Mouse (Mus musculus) right cerebral cortex, postnatal 14 days (tissue): ENCODE measurements around the gene Trip12.

Experiments
- DNase-seq: peaks from one replicate; pipeline ENCODE4 v3.0.0; 2022

Trip12 gene

GRCm38 (mm10) chr1:84840018-84840664, at the start of gene Trip12:
Gene Trip12, minus strand, starts transcription at chr1:84840516.
- DNase-seq: peak; percentile 51

GRCm38 (mm10) chr1:84890005-84890393, 49.7 kb upstream of the Trip12 start:
- DNase-seq: no peak

GRCm38 (mm10) chr1:84889330-84890004, 49.2 kb upstream of the Trip12 start:
- no peak for DNase-seq

DNA sequence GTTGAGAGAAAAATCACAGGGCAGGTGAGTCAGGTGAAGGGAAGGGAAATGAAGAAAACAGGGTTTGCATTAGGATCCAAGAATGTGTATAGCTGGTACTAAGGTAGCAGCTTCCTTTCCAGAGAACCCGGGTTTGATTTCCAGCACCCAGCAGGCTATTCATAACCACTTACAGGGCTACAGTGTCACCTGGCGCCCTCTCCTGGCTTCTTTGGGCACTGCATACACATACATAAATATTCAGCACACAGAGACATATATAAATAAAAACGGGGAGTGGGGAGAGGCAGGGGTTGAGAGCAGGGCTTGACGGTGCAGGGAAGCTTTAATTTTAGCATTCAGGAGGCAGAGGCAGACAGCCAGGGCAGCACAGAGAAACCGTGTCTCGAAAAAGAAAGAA, 45.6 kb upstream of the Trip12 start:
- DNase-seq: no peak

DNA sequence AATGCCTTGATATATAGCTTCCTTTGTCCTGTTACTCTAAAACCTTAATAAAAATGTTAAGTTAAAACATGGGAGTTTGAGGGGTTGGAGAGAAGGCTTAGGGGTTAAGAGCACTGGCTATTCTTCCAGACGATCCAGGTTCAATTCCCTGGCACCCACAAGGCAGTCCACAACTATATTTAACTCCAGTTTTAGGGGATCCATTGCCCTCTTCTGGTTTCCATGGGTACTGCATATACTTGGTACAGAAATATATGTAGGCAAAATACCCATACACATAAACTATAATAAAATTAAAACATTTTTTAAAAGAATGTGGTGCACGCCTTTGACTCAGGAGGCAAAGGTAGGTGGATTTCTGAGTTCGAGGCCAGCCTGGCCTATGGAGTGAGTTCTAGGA, 44.9 kb upstream of the Trip12 start:
- no peak for DNase-seq

- DNase-seq: no peak
Measured at GRCm38 (mm10) chr1:84883889-84884288, 43.6 kb upstream of the Trip12 start.

DNA sequence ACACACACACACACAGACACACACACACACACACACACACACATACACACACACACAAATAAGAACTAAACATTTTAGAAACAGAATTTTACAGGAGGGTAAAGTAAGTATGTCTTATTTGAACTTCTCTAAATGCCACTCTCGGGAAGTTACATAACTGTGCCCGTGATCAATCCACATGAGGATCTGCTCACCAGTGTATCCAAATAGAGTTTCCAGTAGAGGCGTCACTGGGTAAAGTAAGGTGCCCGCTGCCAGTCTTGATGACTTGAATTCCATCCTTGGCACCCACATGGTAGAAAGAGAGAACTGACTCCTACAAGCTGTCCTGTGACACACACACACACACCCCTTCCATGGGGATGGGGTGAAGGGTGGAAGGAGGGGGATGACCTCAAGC, 42.6 kb upstream of the Trip12 start:
- DNase-seq: no peak

DNA sequence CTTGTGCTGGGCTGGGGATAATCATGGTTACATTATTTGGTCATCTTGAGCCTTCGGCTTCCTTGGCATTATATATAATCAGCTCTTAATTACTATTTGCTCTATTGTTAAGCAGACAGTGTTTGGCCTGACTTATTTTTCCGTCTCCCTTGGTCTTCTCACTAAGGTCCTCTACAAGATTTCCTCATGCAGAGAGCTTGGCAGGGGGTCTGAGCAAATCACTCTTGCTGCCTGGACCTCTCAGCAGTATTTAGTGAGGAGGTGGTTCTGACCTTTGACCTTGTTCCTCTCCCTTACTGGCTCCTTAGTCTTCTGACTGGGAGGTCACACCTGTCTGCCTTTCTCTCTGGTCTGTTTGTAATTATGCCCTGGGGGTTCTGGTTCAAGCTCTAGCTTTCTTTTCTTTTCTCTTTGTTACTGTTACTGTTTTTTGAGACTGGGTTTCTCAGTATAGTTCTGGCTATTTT, 41.8 kb upstream of the Trip12 start:
- DNase-seq: no peak

DNA sequence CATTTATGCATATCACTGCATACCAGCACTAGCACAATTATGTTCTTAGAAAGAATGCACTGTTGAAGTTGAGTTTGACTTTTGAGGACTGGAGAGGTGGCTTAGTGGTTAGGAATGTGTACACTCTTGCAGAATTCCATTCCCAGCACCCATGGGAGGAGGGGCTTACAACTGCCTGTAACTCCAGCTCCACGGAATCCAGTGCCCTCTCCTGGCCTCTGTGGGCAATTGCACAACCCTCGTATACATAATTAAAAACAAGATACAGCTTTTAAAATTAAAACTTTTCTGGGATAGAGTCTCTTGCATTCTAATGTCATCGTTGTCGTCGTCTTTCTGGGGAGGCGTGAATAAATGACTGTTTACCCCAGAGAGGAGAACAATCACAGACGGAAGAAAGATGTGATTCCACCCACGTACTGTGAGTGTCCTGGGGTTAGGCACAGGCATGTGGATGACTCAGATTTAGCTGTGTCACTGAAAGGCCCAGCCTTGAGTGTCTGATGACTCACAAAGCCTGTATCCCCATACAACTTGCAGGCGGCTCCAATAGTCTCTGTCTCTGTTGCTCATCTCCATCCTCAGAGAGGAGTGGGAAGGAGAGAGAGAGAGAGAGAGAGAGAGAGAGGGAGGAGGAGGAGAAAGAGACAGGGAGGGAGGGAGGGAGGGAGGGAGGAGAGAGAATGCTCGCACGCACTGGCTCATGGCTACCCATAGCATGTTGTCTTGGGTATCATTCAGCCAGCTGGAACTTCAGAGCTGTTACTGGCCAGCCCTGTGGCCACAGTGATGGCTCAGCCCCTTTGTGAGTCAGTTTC, 41.1 kb upstream of the Trip12 start:
- no peak for DNase-seq

- DNase-seq: no peak
Measured at GRCm38 (mm10) chr1:84879571-84880120, 39.3 kb upstream of the Trip12 start.

GRCm38 (mm10) chr1:84877590-84877989, 37.3 kb upstream of the Trip12 start:
- no peak for DNase-seq

- no peak for DNase-seq
Measured at GRCm38 (mm10) chr1:84872939-84873338, 32.6 kb upstream of the Trip12 start.

DNA sequence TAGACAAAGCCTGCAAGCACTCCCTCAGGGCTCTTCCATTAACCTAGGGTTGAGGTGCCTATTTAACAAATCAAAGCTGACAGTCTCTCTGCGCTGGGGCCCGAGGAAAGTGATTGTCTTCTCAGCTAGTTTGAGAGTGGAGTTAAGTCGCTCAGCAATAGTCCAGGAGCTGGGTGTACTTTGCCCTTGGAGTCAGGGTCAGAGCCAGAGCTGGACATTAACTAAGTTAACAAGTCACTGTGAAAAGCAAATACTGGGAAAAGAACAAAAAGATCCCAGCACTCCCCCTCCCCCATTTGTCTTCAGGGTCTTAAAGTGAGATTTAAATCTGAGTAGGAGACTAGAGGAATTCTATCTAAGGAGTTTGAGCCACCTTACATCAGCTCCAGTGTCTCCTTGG, 31.8 kb upstream of the Trip12 start:
- DNase-seq: no peak

GRCm38 (mm10) chr1:84871131-84871530, 30.8 kb upstream of the Trip12 start:
- no peak for DNase-seq

GRCm38 (mm10) chr1:84869498-84869897, 29.2 kb upstream of the Trip12 start:
- no peak for DNase-seq

- DNase-seq: no peak
Measured at GRCm38 (mm10) chr1:84868841-84869240, 28.5 kb upstream of the Trip12 start.

DNA sequence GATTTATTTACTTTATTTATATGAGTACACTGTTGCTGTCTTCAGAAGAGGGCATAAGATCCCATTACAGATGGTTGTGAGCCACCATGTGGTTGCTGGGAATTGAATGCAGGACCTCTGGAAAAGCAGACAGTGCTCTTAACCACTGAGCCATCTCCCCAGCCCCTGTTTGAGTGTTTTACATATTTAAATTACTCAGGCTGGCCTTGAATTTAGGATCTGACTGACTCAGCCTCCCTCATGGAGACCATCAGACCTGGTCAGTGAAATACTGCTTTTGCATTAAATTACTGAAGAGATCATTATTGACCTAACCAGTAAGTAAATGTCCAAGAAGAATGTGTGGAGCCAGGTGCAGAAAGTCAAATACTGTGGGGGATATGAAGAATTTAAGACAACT, 28.0 kb upstream of the Trip12 start:
- DNase-seq: no peak

GRCm38 (mm10) chr1:84866706-84867230, 26.5 kb upstream of the Trip12 start:
- no peak for DNase-seq

DNA sequence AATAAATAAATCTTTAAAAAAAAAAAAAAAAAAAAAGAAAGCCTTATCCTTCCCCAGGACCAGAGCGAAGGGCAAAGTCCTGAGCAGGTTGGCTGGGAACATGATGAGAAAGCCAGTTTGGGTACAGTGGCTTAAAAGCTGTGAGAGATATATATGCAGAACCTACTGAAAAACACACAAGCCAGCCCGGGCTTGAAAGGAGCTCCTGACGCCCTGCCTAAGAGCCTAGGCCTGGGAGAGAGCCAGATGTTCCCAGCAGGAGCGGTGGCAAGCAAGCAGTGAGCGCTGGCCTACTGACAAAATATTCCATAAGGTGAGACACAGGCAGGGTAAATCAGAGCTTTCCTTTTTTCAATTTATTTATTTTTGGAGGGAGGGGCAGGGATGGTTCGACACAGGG, 25.9 kb upstream of the Trip12 start:
- DNase-seq: no peak

GRCm38 (mm10) chr1:84864645-84865044, 24.3 kb upstream of the Trip12 start:
- DNase-seq: no peak

DNA sequence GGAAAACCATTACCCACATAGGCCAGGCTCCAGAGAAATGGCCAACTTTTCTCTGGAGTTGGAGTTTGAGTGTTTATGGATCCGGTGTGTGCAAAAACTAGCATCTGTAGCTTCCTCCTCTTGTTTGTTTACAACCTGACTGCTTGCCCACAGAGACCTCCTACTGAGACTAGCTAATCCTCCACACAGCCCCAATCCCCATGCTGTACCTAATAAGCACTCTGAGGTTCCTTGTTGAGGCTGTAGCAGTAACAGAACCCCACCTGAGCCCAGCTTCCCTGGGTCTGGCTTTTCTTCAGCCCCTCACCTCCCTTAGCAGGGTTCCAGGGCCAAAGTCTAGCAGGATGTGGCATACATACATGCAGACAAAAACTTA, 20.9 kb upstream of the Trip12 start:
- DNase-seq: no peak

- no peak for DNase-seq
Measured at GRCm38 (mm10) chr1:84860360-84861254, 20.3 kb upstream of the Trip12 start.
